Mouse (Mus musculus): Measurements from ENCODE around the gene Zfp536.
"Not testable (repeated sequence)": the region's sequence is repeated elsewhere in the genome, so short reads cannot be mapped to it uniquely, and the experiment has no call there.

The Zfp536 gene

GRCm38 (mm10) chr7:37758886-37759285 lies 14.6 kb downstream of the Zfp536 start:
- no peak for DNase-seq (ENCODE audit: low spot score in 2 of 2)

- no peak for DNase-seq (ENCODE audit: low spot score in 2 of 2)
Observed at GRCm38 (mm10) chr7:37753024-37753423, 20.4 kb downstream of the Zfp536 start.

GRCm38 (mm10) chr7:37746133-37746761 lies 27.2 kb downstream of the Zfp536 start:
- DNase-seq (ENCODE audit: low spot score in 2 of 2), result no peak

GRCm38 (mm10) chr7:37743350-37743749 lies 30.1 kb downstream of the Zfp536 start:
- DNase-seq (ENCODE audit: low spot score in 2 of 2), result no peak

GRCm38 (mm10) chr7:37737191-37737590 lies 36.2 kb downstream of the Zfp536 start:
- DNase-seq (ENCODE audit: low spot score in 2 of 2), result no peak

- DNase-seq (ENCODE audit: low spot score in 2 of 2), result no peak
Observed at GRCm38 (mm10) chr7:37736413-37736720, 37.1 kb downstream of the Zfp536 start.

GRCm38 (mm10) chr7:37735707-37736412 lies 37.6 kb downstream of the Zfp536 start:
- no peak for DNase-seq (ENCODE audit: low spot score in 2 of 2)

- no peak for DNase-seq (ENCODE audit: low spot score in 2 of 2)
Observed at GRCm38 (mm10) chr7:37735101-37735500, 38.3 kb downstream of the Zfp536 start.

GRCm38 (mm10) chr7:37734576-37734975 lies 38.9 kb downstream of the Zfp536 start:
- DNase-seq (ENCODE audit: low spot score in 2 of 2), result no peak

GRCm38 (mm10) chr7:37733996-37734395 lies 39.4 kb downstream of the Zfp536 start:
- no peak for DNase-seq (ENCODE audit: low spot score in 2 of 2)

GRCm38 (mm10) chr7:37732741-37733140 lies 40.7 kb downstream of the Zfp536 start:
- no peak for DNase-seq (ENCODE audit: low spot score in 2 of 2)

GRCm38 (mm10) chr7:37727746-37728145 lies 45.7 kb downstream of the Zfp536 start:
- DNase-seq (ENCODE audit: low spot score in 2 of 2), result no peak

GRCm38 (mm10) chr7:37724002-37724790 lies 49.2 kb downstream of the Zfp536 start:
- DNase-seq (ENCODE audit: low spot score in 2 of 2), result no peak

- no peak for DNase-seq (ENCODE audit: low spot score in 2 of 2)
Observed at GRCm38 (mm10) chr7:37723191-37723592, 50.2 kb downstream of the Zfp536 start.

- DNase-seq (ENCODE audit: low spot score in 2 of 2), result no peak
Observed at GRCm38 (mm10) chr7:37721676-37722075, 51.8 kb downstream of the Zfp536 start.

- DNase-seq (ENCODE audit: low spot score in 2 of 2), result no peak
Observed at GRCm38 (mm10) chr7:37718671-37719402, 54.6 kb downstream of the Zfp536 start.

- no peak for DNase-seq (ENCODE audit: low spot score in 2 of 2)
Observed at GRCm38 (mm10) chr7:37717071-37717470, 56.4 kb downstream of the Zfp536 start.

GRCm38 (mm10) chr7:37716626-37717025 lies 56.8 kb downstream of the Zfp536 start:
- DNase-seq (ENCODE audit: low spot score in 2 of 2), result no peak

GRCm38 (mm10) chr7:37704464-37704863 lies 69.0 kb downstream of the Zfp536 start:
- no peak for DNase-seq (ENCODE audit: low spot score in 2 of 2)

- DNase-seq (ENCODE audit: low spot score in 2 of 2), result not testable (repeated sequence)
Observed at GRCm38 (mm10) chr7:37697378-37697777, 76.1 kb downstream of the Zfp536 start.

GRCm38 (mm10) chr7:37695066-37695465 lies 78.4 kb downstream of the Zfp536 start:
- DNase-seq (ENCODE audit: low spot score in 2 of 2), result no peak

- DNase-seq (ENCODE audit: low spot score in 2 of 2), result no peak
Observed at GRCm38 (mm10) chr7:37690606-37691005, 82.8 kb downstream of the Zfp536 start.
